Mouse (Mus musculus) heart, embryonic 11.5 days (tissue): ENCODE measurements at regions not wholly inside any gene's neighbourhood (a gene's known extent, or its start where the extent isn't known, plus 50 kb on each side); places are given as distances from the start of the nearest gene placed in this dataset.

ENCODE experiments used
- ATAC-seq: fragments of 200-750 bp; cut with Nextera tagmentation; replicated peaks from 2 replicates; pipeline ENCODE4 v1.8.0; 2017; ENCODE audit warnings: moderate library complexity; ENCODE audit not compliant: insufficient number of reproducible peaks, low FRiP score, low TSS enrichment
- H3K27ac ChIP-seq: fragments of 300-500 bp; sonication (generic); 2 replicates; pipeline ENCODE4 v1.5.1; 2014; ENCODE audit warnings: mild to moderate bottlenecking, low read depth, low read length
- H3K27me3 ChIP-seq: fragments of 300-500 bp; sonication (generic); 2 replicates; pipeline ENCODE4 v1.6.1; 2014; ENCODE audit warnings: mild to moderate bottlenecking, low read length, mixed read lengths; ENCODE audit not compliant: control insufficient read depth, insufficient read depth
- H3K36me3 ChIP-seq: fragments of 300-500 bp; sonication (generic); 2 replicates; pipeline ENCODE4 v1.6.1; 2014; ENCODE audit warnings: mild to moderate bottlenecking, low read length, moderate library complexity, mixed read lengths; ENCODE audit not compliant: control insufficient read depth, insufficient read depth
- H3K4me1 ChIP-seq: fragments of 300-500 bp; sonication (generic); 2 replicates; pipeline ENCODE4 v1.6.1; 2014; ENCODE audit warnings: low read length; ENCODE audit not compliant: control insufficient read depth, insufficient read depth
- H3K4me2 ChIP-seq: fragments of 300-500 bp; sonication (generic); 2 replicates; pipeline ENCODE4 v1.6.1; 2014; ENCODE audit warnings: mild to moderate bottlenecking, moderate library complexity
- H3K4me3 ChIP-seq: fragments of 300-500 bp; sonication (generic); 2 replicates; pipeline ENCODE4 v1.5.1; 2014; ENCODE audit warnings: low read depth, low read length
- H3K9ac ChIP-seq: fragments of 300-500 bp; sonication (generic); 2 replicates; pipeline ENCODE4 v1.6.1; 2014; ENCODE audit warnings: mild to moderate bottlenecking, low read depth, low read length, moderate library complexity
- H3K9me3 ChIP-seq: fragments of 300-500 bp; sonication (generic); replicated peaks from 2 replicates; pipeline ENCODE4 v1.6.1; 2016; ENCODE audit warnings: low read length; ENCODE audit not compliant: control insufficient read depth
- WGBS: fragments of 180-500 bp; shearing (Covaris S2); extraction: QIAGEN DNeasy Blood & Tissue Kit; methylation state at CpG from one replicate; pipeline ENCODE4 v1.1.7; 2014; ENCODE audit not compliant: insufficient replicate concordance; 5-methylcytosine and 5-hydroxymethylcytosine counted together

DNA sequence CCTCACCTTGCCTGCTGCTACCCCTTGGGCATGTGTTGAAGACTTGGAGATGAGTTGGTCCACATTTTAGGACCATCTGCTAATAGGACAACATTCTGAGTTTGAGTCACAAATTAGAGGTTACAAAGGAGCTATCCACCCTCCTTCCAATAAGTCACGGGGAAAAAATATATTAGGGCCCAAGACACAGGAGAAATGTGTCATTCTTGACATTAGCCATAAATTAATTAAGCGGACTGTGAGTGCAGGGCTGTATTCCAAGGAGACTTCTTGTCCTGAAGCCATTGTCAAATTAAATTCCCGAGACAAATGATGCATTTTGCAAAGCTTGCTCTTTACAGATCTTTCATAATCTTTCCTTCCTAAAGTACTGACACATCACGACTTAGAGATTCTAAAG is 79.2 kb downstream of the 1700020N01Rik start:
- Histone ChIP-seq H3K4me1 (no peaks in the 10 kb centered on the region; the same call in 1 of the 2 replicates), H3K4me2 (no peak overlapping the region), H3K27ac (no peak overlapping the region), H3K9me3 (0 out of 2 replicates have a peak, but pooled peaks cover 2% of the 10 kb centered on the region), H3K36me3 (no peaks in the 10 kb centered on the region), H3K4me3 (no peak overlapping the region), H3K27me3 (no peaks in the 10 kb centered on the region), H3K9ac (no peak overlapping the region)
- ATAC-seq: no peak
- WGBS: 81% methylated on average over 4 of the region's 4 CpGs

DNA sequence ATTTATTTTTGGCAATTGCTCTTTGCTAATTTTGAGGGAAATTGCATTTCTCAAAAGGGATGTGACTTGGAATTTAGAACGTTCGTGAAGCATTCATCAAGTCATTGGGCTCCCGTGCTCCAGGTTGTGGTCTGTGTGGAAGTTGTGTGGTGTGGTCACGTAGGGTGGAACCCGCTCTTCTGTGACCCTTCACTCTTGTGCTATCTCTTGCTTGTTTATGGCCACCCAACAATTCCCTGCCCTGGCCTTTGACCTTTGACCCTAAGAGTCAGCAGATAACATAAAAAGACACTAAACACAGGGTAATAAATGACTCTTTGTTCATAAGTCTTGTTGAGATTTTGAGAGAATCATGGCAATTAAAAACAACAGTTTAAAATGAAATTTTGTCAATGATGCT is 79.7 kb downstream of the 1700020N01Rik start:
- H3K9me3 ChIP-seq: 0 out of 2 replicates have a peak, but pooled peaks cover 2% of the 10 kb centered on the region
- 58% methylated on average over 5 of the region's 5 CpGs for WGBS
- no peaks in the 10 kb centered on the region for H3K27me3 ChIP-seq

DNA sequence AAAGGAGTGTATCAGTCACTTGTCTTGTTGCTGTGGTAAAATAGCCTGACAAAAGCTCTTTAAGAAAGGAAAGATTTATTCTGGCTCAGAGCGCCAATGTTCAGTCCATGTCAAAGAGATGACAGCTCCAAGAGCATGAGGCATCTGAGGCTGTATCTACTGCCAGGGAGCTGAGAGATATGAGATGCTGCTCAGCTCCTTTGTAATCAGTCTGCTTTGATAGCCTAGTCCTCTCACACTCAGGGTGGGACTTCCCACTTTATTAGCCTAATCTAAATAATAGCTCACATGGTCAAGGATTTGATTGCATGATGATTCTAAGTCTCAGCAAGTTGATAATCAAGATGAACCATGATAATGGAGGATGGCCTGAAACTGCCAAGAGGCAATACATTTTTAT is 80.9 kb downstream of the 1700020N01Rik start:
- Histone ChIP-seq H3K4me2 (no peak overlapping the region), H3K27me3 (no peaks in the 10 kb centered on the region), H3K9me3 (0 out of 2 replicates have a peak, but pooled peaks cover 2% of the 10 kb centered on the region), H3K27ac (no peak overlapping the region), H3K4me1 (no peaks in the 10 kb centered on the region; the same call in 1 of the 2 replicates), H3K4me3 (no peak overlapping the region), H3K9ac (no peak overlapping the region), H3K36me3 (no peaks in the 10 kb centered on the region)
- ATAC-seq: no peak
- 40% methylated on average over 1 of the region's 1 CpGs for WGBS

More for the DNA sequence above, 79.7 kb downstream of the 1700020N01Rik start:
- Histone ChIP-seq H3K9ac (no peak overlapping the region), H3K4me1 (no peaks in the 10 kb centered on the region; the same call in 1 of the 2 replicates), H3K27ac (no peak overlapping the region), H3K4me3 (no peak overlapping the region), H3K36me3 (no peaks in the 10 kb centered on the region), H3K4me2 (no peak overlapping the region)
- no peak for ATAC-seq

DNA sequence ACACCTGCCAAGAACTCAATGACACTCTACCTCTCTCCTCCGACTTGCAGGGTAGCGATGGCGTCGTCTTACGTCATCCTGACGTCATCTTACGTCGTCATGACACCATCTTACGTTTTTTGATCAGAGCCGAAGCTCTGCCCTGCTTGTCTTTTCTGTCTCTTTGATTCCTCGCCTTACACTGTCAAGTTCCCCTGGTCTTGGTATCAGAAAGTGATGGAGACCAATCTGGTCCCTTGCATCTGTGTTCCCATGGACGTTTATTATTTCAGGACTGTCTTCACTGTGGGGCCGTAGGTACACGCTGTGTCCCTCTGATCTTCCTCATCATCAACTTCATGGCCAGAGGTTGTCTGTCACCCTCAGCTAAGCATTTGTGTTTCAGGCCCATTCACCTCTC is 82.8 kb downstream of the 1700020N01Rik start:
- H3K27ac ChIP-seq: no peak overlapping the region
- no peak overlapping the region for H3K9ac ChIP-seq
- ATAC-seq: no peak
- 85% methylated on average over 14 of the region's 14 CpGs for WGBS
- H3K4me3 ChIP-seq: no peak overlapping the region
- H3K27me3 ChIP-seq: no peaks in the 10 kb centered on the region
- 0 out of 2 replicates have a peak, but pooled peaks cover 2% of the 10 kb centered on the region for H3K9me3 ChIP-seq
- H3K36me3 ChIP-seq: no peaks in the 10 kb centered on the region
- no peak overlapping the region for H3K4me2 ChIP-seq
- peaks cover 3% of the 10 kb centered on the region; the same call in 1 of the 2 replicates for H3K4me1 ChIP-seq

DNA sequence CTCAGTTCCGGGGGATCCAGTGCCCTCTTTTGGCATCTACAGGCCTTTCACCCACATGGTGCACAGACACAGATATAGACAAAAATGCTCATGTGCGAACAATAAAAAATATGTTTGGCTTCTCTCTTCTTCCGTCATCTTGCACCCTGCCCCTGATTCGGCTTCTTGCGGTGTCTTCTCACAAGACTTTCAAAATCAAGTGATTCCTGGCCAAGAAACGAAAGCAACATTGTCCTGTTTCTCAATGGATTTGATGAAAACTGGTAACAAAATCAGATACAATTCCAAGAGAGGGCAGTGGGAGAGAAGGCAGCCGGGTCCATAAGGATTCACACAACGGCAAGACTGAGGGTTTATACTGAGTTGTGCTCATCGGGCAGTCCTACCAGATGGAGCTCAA is 85.0 kb downstream of the 1700020N01Rik start:
- Histone ChIP-seq H3K27ac (no peak overlapping the region), H3K4me2 (no peak overlapping the region), H3K9me3 (0 out of 2 replicates have a peak, but pooled peaks cover 2% of the 10 kb centered on the region), H3K27me3 (no peaks in the 10 kb centered on the region), H3K4me1 (peaks cover 4% of the 10 kb centered on the region; the same call in 1 of the 2 replicates), H3K4me3 (no peak overlapping the region), H3K36me3 (no peaks in the 10 kb centered on the region), H3K9ac (no peak overlapping the region)
- 90% methylated on average over 9 of the region's 9 CpGs for WGBS
- ATAC-seq: no peak

DNA sequence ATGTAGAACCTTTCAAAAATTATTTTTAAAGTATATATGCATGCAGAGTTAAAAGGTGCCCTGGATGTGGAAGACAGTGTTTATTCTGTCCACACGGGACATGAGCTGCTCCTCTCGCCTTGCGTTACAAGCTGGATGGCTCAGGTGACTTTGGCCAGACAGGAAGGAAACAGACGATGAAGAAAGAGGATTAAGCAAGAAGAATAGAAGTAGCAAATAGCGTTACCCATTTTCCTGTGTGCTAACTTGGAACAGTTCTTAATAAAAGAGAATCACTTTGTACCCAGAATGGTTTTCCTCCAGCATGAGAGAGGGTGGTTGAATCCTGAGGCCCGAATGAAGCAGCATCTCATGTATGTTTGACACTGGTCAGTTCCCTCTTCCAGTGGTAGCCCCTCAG is 85.4 kb downstream of the 1700020N01Rik start:
- 81% methylated on average over 6 of the region's 6 CpGs for WGBS
- Histone ChIP-seq H3K4me2 (no peak overlapping the region), H3K36me3 (no peaks in the 10 kb centered on the region), H3K27me3 (no peaks in the 10 kb centered on the region), H3K4me3 (no peak overlapping the region), H3K4me1 (peaks cover 4% of the 10 kb centered on the region; the same call in 1 of the 2 replicates), H3K9ac (no peak overlapping the region), H3K27ac (no peak overlapping the region), H3K9me3 (0 out of 2 replicates have a peak, but pooled peaks cover 2% of the 10 kb centered on the region)
- no peak for ATAC-seq

DNA sequence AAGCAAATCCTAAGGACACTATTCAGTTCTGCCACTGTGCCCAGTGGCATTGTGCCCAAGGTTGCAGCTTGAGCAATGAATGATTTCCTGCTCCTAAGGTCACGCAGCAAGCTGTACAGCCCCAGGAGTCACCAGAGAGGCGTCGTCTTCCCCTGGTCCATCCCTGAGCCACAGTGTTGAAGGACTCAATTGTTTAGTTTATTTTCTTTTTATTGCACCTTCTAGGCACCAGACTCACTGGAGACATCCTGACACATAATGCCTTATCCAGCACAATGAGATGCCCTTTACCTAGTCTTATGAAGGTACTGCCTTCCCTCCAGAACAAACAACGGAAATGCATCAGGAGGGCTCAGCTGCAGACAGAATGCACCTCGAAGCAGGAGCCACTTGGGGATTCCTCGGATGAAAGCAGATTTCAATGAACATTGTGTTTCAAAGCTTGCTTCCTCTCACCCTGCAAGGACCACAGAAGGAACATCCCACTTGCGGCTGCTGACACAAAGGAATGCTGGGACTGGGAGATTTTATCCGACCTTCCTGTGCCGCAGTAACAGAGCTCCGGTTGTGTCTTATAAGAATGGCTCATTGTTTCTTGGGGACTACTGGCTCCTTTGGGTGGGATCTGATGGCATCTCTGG is 86.0 kb downstream of the 1700020N01Rik start:
- WGBS: 36% methylated on average over 10 of the region's 10 CpGs
- Histone ChIP-seq H3K9ac (no peak overlapping the region), H3K4me2 (no peak overlapping the region), H3K4me1 (peaks cover 4% of the 10 kb centered on the region; the same call in 1 of the 2 replicates), H3K9me3 (0 out of 2 replicates have a peak, but pooled peaks cover 2% of the 10 kb centered on the region), H3K36me3 (no peaks in the 10 kb centered on the region), H3K27me3 (no peaks in the 10 kb centered on the region), H3K27ac (no peak overlapping the region), H3K4me3 (no peak overlapping the region)
- no peak for ATAC-seq

DNA sequence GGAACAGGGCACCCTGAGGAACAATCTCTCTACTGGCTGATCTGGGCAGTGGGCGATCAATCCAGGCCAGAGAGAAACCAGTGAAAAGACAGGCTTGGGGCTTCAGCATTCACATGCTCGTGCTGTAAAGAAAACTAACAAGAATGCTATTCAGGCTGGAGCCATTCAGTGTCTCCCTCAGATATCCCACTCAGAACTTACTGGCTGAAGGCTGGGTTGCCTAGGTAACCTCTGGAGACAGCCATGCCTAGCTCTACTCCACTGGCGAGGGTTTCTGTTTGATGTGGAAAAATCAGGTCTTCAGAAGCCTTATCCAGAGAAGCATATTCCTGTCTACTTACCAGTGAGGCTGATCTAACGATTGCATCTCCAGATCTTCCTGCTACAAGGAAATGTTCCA is 87.8 kb downstream of the 1700020N01Rik start:
- Histone ChIP-seq H3K4me2 (no peak overlapping the region), H3K9me3 (0 out of 2 replicates have a peak, but pooled peaks cover 2% of the 10 kb centered on the region), H3K4me3 (no peak overlapping the region), H3K4me1 (peaks cover 15% of the 10 kb centered on the region), H3K9ac (no peak overlapping the region), H3K27me3 (no peaks in the 10 kb centered on the region), H3K36me3 (no peaks in the 10 kb centered on the region), H3K27ac (no peak overlapping the region; the same call in 1 of the 2 replicates)
- ATAC-seq: no peak
- 42% methylated on average over 4 of the region's 4 CpGs for WGBS
